Mouse (Mus musculus): ENCODE results near the gene Atp8a2. TPM values are rescaled to one million over a fixed set of nuclear protein-coding genes. Genes with fewer than 3 reads are reported as not detected.

Gene Atp8a2
- polyA plus RNA-seq, 1 experiment from 2014 or later: 0.25 TPM

DNA sequence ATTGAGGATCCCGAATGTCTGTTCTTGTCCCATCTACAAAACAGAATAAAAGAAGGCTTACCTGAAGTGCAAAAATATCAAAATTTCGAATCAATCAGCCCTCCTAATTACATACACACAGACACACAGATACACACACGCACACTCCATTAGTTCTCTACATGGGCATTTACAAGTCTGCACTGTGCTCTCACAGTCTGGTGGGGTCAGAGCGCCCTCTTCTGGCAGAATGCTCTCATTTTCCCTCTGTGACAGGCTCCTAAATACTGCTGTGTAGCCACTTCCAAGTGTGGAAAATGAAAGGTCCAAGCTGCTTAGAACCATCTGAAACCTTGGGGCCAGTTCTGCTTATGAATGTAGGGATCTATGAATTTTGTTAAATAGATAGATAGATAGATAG is 181.1 kb downstream of the Atp8a2 start:
- Histone ChIP-seq H3K9me3 (ENCODE audit: low read length) (no peaks in the 10 kb centered on the region), H3K9ac (replicated peaks; ENCODE audit: low read depth) (no peak overlapping the region), H3K4me1 (ENCODE audit: insufficient read depth, low read depth, low read length) (no peaks in the 10 kb centered on the region), H3K4me3 (ENCODE audit: low read depth, low read length) (no peak overlapping the region), H3K4me2 (replicated peaks; ENCODE audit: low read depth, low read length) (no peak overlapping the region), H3K27ac (ENCODE audit: low read length) (no peak overlapping the region), H3K36me3 (ENCODE audit: insufficient read depth, low read length) (no peaks in the 10 kb centered on the region), H3K27me3 (replicated peaks; ENCODE audit: insufficient read depth, low read length) (no peaks in the 10 kb centered on the region)
- TF ChIP-seq CTCF (IDR thresholded peaks at IDR 0.05) (peak; percentile 92), EP300 (IDR thresholded peaks at IDR 0.05) (no peak)
- DNase-seq (ENCODE audit: low spot score): peak; percentile 85
- peak; percentile 72 for ATAC-seq
- WGBS: 28% methylated on average over 4 of the region's 4 CpGs

DNA sequence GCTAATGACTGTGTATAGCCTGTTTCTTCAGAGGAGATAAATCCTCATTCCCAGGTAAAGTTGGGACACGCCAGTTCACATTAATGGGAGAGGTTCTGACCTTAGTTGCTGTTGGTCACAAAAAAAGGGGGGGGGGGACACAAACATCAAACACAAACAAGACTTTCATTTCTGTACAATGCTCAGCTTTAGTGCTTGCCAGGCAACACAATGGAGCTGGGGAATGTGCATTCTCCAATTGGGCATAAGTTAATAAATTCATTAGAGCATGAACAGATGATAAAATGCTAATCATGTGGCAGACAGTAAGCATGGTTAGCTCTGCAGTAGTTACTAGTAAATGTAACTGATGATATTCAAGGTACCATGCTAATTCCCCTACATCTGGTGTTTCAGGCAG is 195.2 kb downstream of the Atp8a2 start:
- Histone ChIP-seq H3K9ac (replicated peaks; ENCODE audit: low read depth) (no peak overlapping the region), H3K27ac (ENCODE audit: low read length) (no peak overlapping the region), H3K4me2 (replicated peaks; ENCODE audit: low read depth, low read length) (no peak overlapping the region), H3K27me3 (replicated peaks; ENCODE audit: insufficient read depth, low read length) (no peaks in the 10 kb centered on the region), H3K4me3 (ENCODE audit: low read depth, low read length) (no peak overlapping the region), H3K9me3 (ENCODE audit: low read length) (no peaks in the 10 kb centered on the region), H3K4me1 (ENCODE audit: insufficient read depth, low read depth, low read length) (no peaks in the 10 kb centered on the region), H3K36me3 (ENCODE audit: insufficient read depth, low read length) (no peaks in the 10 kb centered on the region)
- DNase-seq (ENCODE audit: low spot score) (no peak), ATAC-seq (no peak)
- TF ChIP-seq EP300 (IDR thresholded peaks at IDR 0.05) (no peak), CTCF (IDR thresholded peaks at IDR 0.05) (no peak)
- WGBS: 83% methylated on average over 1 of the region's 1 CpGs

- no peak overlapping the region for H3K4me3 ChIP-seq (ENCODE audit: low read depth, low read length)
- DNase-seq (ENCODE audit: low spot score): no peak
- H3K27me3 ChIP-seq (replicated peaks; ENCODE audit: insufficient read depth, low read length): no peaks in the 10 kb centered on the region
- H3K9ac ChIP-seq (replicated peaks; ENCODE audit: low read depth): no peak overlapping the region
- H3K4me1 ChIP-seq (ENCODE audit: insufficient read depth, low read depth, low read length): no peaks in the 10 kb centered on the region
- no peaks in the 10 kb centered on the region for H3K36me3 ChIP-seq (ENCODE audit: insufficient read depth, low read length)
- no peak overlapping the region for H3K4me2 ChIP-seq (replicated peaks; ENCODE audit: low read depth, low read length)
- ATAC-seq: no peak
- TF ChIP-seq CTCF (IDR thresholded peaks at IDR 0.05) (peak; percentile 39), EP300 (IDR thresholded peaks at IDR 0.05) (no peak)
- no peak overlapping the region for H3K27ac ChIP-seq (ENCODE audit: low read length)
- no peaks in the 10 kb centered on the region for H3K9me3 ChIP-seq (ENCODE audit: low read length)
- WGBS: 54% methylated on average over 5 of the region's 5 CpGs
Measured at GRCm38 (mm10) chr14:59988860-59989259, 208.1 kb downstream of the Atp8a2 start.

DNA sequence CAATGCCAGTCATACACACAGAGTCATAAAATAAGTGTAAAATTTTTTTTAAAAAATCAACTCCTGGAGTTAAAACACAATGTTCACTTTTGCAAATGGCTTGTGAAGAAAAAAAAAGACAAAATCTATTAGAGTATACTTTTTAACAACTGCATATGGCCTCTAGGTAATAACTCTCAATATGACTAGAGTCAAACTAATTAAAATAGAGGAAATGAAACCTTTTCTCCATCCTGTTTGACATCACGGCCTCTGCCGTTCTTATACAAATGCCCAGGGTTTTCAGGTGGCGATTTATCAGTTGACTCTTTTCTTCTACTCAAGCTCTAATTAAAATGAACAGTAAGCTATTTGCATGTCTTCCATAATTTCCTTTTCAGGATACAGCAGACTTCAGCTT is 209.0 kb downstream of the Atp8a2 start:
- Histone ChIP-seq H3K4me1 (ENCODE audit: insufficient read depth, low read depth, low read length) (no peaks in the 10 kb centered on the region), H3K27me3 (replicated peaks; ENCODE audit: insufficient read depth, low read length) (no peaks in the 10 kb centered on the region), H3K36me3 (ENCODE audit: insufficient read depth, low read length) (no peaks in the 10 kb centered on the region), H3K27ac (ENCODE audit: low read length) (no peak overlapping the region), H3K9ac (replicated peaks; ENCODE audit: low read depth) (no peak overlapping the region), H3K4me2 (replicated peaks; ENCODE audit: low read depth, low read length) (no peak overlapping the region), H3K4me3 (ENCODE audit: low read depth, low read length) (no peak overlapping the region), H3K9me3 (ENCODE audit: low read length) (no peaks in the 10 kb centered on the region)
- ATAC-seq (no peak), DNase-seq (ENCODE audit: low spot score) (no peak)
- no peak for TF ChIP-seq EP300 (IDR thresholded peaks at IDR 0.05)
- no peak for TF ChIP-seq CTCF (IDR thresholded peaks at IDR 0.05)
- 81% methylated on average over 3 of the region's 3 CpGs for WGBS

GRCm38 (mm10) chr14:59978007-59978406 is 219.0 kb downstream of the Atp8a2 start:
- Histone ChIP-seq H3K4me2 (replicated peaks; ENCODE audit: low read depth, low read length) (no peak overlapping the region), H3K9me3 (ENCODE audit: low read length) (no peaks in the 10 kb centered on the region), H3K27me3 (replicated peaks; ENCODE audit: insufficient read depth, low read length) (no peaks in the 10 kb centered on the region), H3K27ac (ENCODE audit: low read length) (no peak overlapping the region), H3K36me3 (ENCODE audit: insufficient read depth, low read length) (no peaks in the 10 kb centered on the region), H3K4me1 (ENCODE audit: insufficient read depth, low read depth, low read length) (no peaks in the 10 kb centered on the region), H3K4me3 (ENCODE audit: low read depth, low read length) (no peak overlapping the region), H3K9ac (replicated peaks; ENCODE audit: low read depth) (no peak overlapping the region)
- 45% methylated on average over 1 of the region's 2 CpGs for WGBS
- TF ChIP-seq CTCF (IDR thresholded peaks at IDR 0.05) (no peak), EP300 (IDR thresholded peaks at IDR 0.05) (no peak)
- ATAC-seq (no peak), DNase-seq (ENCODE audit: low spot score) (no peak)

- no peaks in the 10 kb centered on the region for H3K4me1 ChIP-seq (ENCODE audit: insufficient read depth, low read depth, low read length)
Measured at GRCm38 (mm10) chr14:59971221-59971730, 225.7 kb downstream of the Atp8a2 start.

More at GRCm38 (mm10) chr14:59971221-59971730, 225.7 kb downstream of the Atp8a2 start:
- WGBS: 64% methylated on average over 5 of the region's 5 CpGs
- Histone ChIP-seq H3K9ac (replicated peaks; ENCODE audit: low read depth) (no peak overlapping the region), H3K27me3 (replicated peaks; ENCODE audit: insufficient read depth, low read length) (no peaks in the 10 kb centered on the region), H3K4me3 (ENCODE audit: low read depth, low read length) (no peak overlapping the region), H3K36me3 (ENCODE audit: insufficient read depth, low read length) (no peaks in the 10 kb centered on the region), H3K27ac (ENCODE audit: low read length) (no peak overlapping the region), H3K4me2 (replicated peaks; ENCODE audit: low read depth, low read length) (no peak overlapping the region), H3K9me3 (ENCODE audit: low read length) (no peaks in the 10 kb centered on the region)
- DNase-seq (ENCODE audit: low spot score) (no peak), ATAC-seq (no peak)
- TF ChIP-seq CTCF (IDR thresholded peaks at IDR 0.05): no peak
- TF ChIP-seq EP300 (IDR thresholded peaks at IDR 0.05): no peak

All from lung, postnatal 0 days (tissue).